Mouse (Mus musculus) ovary, postnatal 10 days (tissue): ENCODE results near the gene Hcfc2.

ENCODE experiments used
- DNase-seq: peaks from one replicate; pipeline ENCODE4 v3.0.0; 2022; ENCODE audit warnings: low spot score

Hcfc2 gene

GRCm38 (mm10) chr10:82774841-82775240, 78.9 kb downstream of the Hcfc2 start:
- DNase-seq = no peak

DNA sequence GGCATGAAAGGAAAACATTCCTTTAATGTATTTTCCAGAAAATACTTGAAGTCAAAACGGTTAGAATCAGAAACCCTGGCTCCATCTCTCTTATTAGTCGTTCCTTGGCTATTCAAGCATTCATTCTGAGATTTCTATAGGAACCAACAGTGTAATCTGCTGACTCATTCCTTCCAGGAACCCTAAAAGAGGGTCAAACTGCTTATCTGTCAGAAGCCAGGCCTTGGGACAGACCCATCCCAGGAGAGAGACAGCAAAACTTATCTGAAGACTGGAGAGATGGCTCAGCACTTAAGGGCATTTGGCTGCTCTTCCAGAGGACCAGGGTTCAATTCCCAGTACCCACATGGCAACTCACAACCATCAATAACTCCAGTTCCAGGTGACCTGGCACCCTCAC, 81.1 kb downstream of the Hcfc2 start:
- DNase-seq = no peak

DNA sequence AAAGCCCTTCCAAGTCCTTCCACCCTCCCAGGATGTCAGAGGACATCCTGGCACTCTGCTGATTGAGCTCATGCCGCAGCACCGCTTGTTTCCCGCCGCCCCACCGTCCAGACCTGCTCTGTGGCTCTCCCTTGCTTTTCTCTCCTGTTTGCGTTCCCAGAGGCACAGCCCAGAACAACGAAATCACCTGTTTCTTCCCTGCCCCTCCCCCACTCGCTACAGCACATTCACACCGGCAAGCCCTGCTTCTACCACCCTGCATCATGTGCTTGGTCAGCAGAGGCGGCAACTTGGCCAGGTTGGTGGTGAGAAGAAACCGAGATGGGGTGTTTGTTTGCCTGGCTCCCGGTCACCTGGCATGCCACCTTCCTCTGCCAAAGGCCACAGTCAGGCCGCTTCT, 81.9 kb downstream of the Hcfc2 start:
- no peak for DNase-seq

DNA sequence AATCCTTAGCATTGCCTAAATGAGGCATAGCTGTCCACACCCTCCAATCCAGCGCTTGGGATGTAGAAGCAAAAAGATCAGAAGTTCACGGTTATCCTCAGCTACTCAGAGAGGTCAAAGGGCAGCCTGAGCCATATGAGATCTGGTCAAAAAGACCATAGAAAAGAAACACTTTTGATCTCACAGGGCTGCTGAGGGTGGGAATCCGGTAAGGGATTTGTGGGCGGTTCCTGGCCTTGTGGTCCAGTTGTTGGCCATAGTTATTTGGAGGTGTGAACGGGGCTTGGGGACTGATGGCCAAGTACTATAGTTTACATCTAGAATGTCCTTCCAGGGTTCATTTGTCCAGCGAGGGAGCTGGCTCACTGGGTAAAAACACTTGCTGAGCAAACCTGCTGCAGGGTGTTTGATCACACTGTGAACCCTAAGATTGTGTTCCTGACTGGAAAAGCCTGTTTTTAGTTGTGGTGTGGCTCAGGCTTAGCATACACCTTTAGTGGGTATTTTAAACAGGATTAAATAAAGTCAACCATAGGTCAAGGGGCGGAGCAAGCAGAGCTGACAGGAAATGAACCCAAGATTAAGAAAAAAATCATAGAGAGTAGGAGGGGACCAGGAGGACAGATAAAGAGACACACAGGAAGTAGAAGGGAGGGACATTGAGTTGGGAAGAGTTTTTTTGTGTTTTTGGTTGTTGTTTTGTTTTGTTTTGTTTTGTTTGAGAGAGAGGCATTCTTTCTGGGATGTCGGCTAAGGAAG, 83.0 kb downstream of the Hcfc2 start:
- DNase-seq = no peak

DNA sequence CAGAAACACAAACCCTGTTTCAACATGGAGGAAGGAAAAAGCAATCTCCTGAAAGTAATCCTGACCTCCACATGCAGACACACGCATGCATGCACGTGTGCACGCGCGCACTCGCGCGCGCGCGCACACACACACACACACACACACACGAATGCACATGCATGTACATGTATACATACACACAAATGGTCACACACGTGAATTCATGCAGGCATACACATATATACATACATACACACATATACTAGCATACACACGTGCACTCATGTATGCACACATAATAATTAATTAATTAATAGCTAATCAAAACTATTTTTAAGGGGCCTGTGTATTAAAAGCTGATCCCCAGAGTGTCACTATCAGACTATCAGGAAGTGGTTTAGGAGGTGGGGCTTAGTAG, 83.9 kb downstream of the Hcfc2 start:
- no peak for DNase-seq

- DNase-seq = no peak
Observed at GRCm38 (mm10) chr10:82780322-82780721, 84.4 kb downstream of the Hcfc2 start.

DNA sequence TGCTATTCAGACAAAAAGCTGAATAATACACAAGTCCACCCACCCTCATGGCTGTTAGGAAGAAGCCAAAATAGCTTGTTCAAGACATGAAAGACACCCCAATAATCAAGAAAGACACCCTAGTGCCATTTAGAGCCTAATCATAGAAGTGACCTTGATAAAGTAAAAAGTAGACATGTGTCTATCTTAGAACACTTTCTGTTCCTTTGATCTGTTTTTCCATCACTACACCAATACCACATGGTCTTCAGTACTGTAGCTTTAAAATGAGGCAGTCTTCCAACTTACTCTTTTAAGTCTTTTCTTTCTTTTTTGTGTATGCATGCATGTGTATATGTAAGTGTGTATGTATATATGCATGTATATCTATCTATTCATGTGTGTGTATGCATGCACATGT, 84.9 kb downstream of the Hcfc2 start:
- no peak for DNase-seq

- DNase-seq = no peak
Observed at GRCm38 (mm10) chr10:82782472-82782871, 86.5 kb downstream of the Hcfc2 start.

DNA sequence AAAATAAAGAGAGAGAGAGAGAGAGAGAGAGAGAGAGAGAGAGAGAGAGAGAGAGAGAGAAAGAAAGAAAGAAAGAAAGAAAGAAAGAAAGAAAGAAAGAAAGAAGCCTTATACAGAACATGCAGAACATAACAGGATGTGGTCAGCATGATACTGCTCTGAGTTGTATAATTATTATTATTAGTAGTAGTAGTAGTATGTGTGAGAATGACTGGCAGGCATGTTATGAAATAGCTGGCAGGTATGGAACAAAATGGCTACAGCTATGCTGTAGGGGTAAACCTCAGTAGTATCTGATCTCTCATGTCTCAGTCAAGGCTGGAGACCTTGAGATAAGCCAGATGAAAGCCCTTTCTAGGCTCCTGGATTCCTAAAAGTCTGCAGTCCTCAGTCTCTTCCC, 93.2 kb downstream of the Hcfc2 start:
- DNase-seq = no peak

DNA sequence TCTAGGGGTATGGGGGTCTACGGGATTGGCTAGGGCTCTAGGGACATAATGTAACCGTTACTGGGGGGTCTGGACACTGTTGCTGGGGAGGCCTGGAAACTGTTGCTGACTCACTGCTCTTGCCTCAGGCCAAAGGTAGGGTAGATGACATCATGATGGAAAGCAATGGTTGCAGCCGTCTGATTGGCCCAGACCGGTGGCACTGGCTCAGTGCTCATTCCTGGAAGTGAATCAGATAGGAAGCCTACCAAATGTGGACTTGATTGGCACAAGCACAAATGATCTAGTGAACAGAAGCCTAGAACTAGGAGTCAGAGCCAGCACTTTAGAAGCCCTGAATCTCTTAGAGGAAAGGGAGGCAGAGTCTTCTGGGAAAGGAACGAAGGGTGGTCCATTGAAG, 94.5 kb downstream of the Hcfc2 start:
- no peak for DNase-seq

- DNase-seq = no peak
Observed at GRCm38 (mm10) chr10:82791713-82792112, 95.8 kb downstream of the Hcfc2 start.
